Mouse (Mus musculus): ENCODE measurements around the gene Fndc5.

DNA sequence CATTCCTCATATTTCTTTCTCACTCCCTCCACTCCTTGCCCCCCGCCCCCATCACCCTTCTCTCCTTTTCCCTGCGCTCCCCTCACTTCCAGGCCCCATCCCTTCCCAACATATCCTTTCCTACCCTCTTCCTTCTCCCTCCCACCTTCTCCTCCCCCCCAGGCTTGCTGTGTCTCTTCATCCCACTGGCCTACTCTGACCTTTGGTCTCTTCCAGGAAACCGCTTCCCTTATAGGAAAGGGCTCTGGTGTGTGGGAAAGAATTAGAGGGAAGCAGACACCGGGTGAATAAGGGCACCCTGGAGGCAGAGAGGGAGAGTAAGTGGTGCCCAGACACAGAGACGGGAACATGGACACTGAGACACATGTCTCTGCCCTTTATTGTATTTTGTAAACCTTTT, 54.9 kb downstream of the Fndc5 start:
- no peak for TF ChIP-seq CTCF (IDR thresholded peaks at IDR 0.05; ENCODE audit: borderline replicate concordance, extremely low read depth, insufficient read depth, insufficient read length)
- no peak for TF ChIP-seq POLR2A (IDR thresholded peaks at IDR 0.05; ENCODE audit: borderline replicate concordance, extremely low read depth, insufficient read depth, insufficient read length, poor library complexity, severe bottlenecking)
